Mouse (Mus musculus): ENCODE measurements around the gene Tuft1. TPM values are rescaled to one million over a fixed set of nuclear protein-coding genes. Genes with fewer than 3 reads are reported as not detected.
"Not testable (repeated sequence)": the region's sequence is repeated elsewhere in the genome, so short reads cannot be mapped to it uniquely, and the experiment has no call there.

Gene Tuft1
- polyA plus RNA-seq, 2 experiments = 6.2 to 7.4 TPM

DNA sequence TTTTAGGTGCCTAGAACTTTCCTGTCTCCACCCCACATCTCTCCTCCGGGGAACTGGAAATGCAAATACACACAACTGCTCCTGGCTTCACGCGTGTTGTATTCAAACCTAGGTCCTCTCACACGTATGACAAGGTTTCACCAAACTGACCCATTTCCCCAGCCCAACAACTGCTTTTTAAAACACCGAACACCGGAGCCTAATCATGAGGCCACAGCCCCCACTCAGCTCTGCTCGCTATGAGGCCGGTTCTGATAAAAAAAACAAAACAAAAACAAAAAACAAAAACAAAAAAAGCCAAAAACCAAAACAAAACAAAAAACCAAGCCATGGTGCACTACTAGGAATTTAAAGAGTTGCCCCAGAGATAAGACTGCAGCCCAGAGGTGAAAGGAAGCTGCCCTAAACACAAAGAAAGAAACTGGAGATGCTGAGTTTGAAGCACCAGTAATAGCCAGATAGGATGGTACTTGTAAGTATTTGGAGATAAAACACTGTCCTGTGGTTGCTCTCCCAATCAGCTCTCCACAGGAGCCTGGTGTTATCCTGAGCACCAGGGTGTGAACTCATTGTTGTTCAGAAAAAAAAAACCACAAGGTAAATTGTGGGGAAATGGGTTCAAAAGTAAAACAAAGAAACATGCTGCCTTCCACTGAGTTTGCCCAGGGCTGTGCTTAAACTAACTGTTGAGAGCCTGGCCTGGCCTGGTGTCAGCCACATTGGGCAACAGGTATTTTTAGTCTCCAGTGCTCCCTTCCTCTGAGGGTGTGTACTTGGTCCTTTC lies 27.5 kb upstream of the Tuft1 start:
- Histone ChIP-seq H3K27ac (peak overlapping the region; percentile 71), H3K4me1 (replicated peaks; ENCODE audit: control insufficient read depth in 2 of 2, insufficient read depth in 2 of 2, low read length in 1 of 2) (peaks cover 20 to 34% of the 10 kb centered on the region in 2 experiments), H3K9ac (replicated peaks) (peak overlapping the region; percentile 48), H3K4me2 (ENCODE audit: low read depth) (peak overlapping the region; percentile 45)
- H3K36me3 ChIP-seq (replicated peaks; ENCODE audit: control insufficient read depth, insufficient read depth, low read depth); H3K4me3 ChIP-seq (ENCODE audit: insufficient read depth in 1 of 2, low read depth in 2 of 2, low read length in 2 of 2); H3K27me3 ChIP-seq (ENCODE audit: control insufficient read depth, insufficient read depth, low read length); H3K9me3 ChIP-seq (ENCODE audit: control insufficient read depth, low read length): not testable (repeated sequence)
- ATAC-seq (ENCODE audit: insufficient read depth) = peak; percentile 94
- 23% methylated on average over 8 of the region's 8 CpGs for WGBS (ENCODE audit: insufficient replicate concordance)
- peak; percentile 78 for TF ChIP-seq EP300 (IDR thresholded peaks at IDR 0.05; ENCODE audit: low read depth)
- peak in 1 of 3 experiments; percentile 37 for DNase-seq (ENCODE audit: low read depth in 3 of 3, low spot score in 3 of 3)

DNA sequence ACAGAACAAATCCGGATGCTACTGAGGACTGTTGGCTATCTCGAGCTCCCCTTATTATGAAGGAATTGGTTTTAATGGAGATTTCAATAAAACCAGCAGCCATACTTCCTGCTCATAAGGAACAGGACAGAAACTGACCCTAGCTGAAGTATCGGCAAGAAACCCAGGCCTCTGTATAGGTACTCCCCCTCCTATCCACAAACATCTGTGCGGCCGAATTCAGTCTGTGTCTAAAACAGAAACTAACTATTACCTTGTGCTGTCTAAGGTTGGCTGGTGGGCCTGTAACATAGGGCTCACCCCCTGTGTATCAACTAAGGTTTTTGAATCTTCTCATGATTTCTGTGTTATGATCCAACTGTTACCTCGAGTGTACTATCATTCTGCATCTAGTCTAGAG lies 25.0 kb upstream of the Tuft1 start:
- no peak overlapping the region for H3K4me2 ChIP-seq (ENCODE audit: low read depth)
- H3K27me3 ChIP-seq (ENCODE audit: control insufficient read depth, insufficient read depth, low read length) = no peaks in the 10 kb centered on the region
- H3K36me3 ChIP-seq (replicated peaks; ENCODE audit: control insufficient read depth, insufficient read depth, low read depth) = no peaks in the 10 kb centered on the region
- H3K9ac ChIP-seq (replicated peaks) = no peak overlapping the region
- no peaks in the 10 kb centered on the region for H3K9me3 ChIP-seq (ENCODE audit: control insufficient read depth, low read length)
- DNase-seq (ENCODE audit: low read depth in 3 of 3, low spot score in 3 of 3) (no peak), ATAC-seq (ENCODE audit: insufficient read depth) (no peak)
- TF ChIP-seq EP300 (IDR thresholded peaks at IDR 0.05; ENCODE audit: low read depth) (no peak), CTCF (IDR thresholded peaks at IDR 0.05; ENCODE audit: low read depth) (no peak)
- WGBS (ENCODE audit: insufficient replicate concordance) = 73% methylated on average over 6 of the region's 6 CpGs
- H3K27ac ChIP-seq = peak overlapping the region; percentile 18; the same call in 1 of the 2 replicates
- peaks cover 20 to 33% of the 10 kb centered on the region in 2 experiments for H3K4me1 ChIP-seq (replicated peaks; ENCODE audit: control insufficient read depth in 2 of 2, insufficient read depth in 2 of 2, low read length in 1 of 2)
- H3K4me3 ChIP-seq (ENCODE audit: insufficient read depth in 1 of 2, low read depth in 2 of 2, low read length in 2 of 2) = no peak overlapping the region

- DNase-seq (ENCODE audit: low read depth in 3 of 3, low spot score in 3 of 3) = no peak
- H3K9ac ChIP-seq (replicated peaks) = no peak overlapping the region
- no peak; the same call in 1 of the 2 replicates for ATAC-seq (ENCODE audit: insufficient read depth)
- H3K4me3 ChIP-seq (ENCODE audit: insufficient read depth in 1 of 2, low read depth in 2 of 2, low read length in 2 of 2) = no peak overlapping the region
- H3K36me3 ChIP-seq (replicated peaks; ENCODE audit: control insufficient read depth, insufficient read depth, low read depth) = no peaks in the 10 kb centered on the region
- H3K27ac ChIP-seq = no peak overlapping the region
- H3K4me1 ChIP-seq (replicated peaks; ENCODE audit: control insufficient read depth in 2 of 2, insufficient read depth in 2 of 2, low read length in 1 of 2) = peaks cover 9 to 22% of the 10 kb centered on the region in 2 experiments
- WGBS (ENCODE audit: insufficient replicate concordance) = 70% methylated on average over 16 of the region's 16 CpGs
- H3K4me2 ChIP-seq (ENCODE audit: low read depth) = no peak overlapping the region
- TF ChIP-seq EP300 (IDR thresholded peaks at IDR 0.05; ENCODE audit: low read depth) (no peak), CTCF (IDR thresholded peaks at IDR 0.05; ENCODE audit: low read depth) (no peak)
- no peaks in the 10 kb centered on the region for H3K9me3 ChIP-seq (ENCODE audit: control insufficient read depth, low read length)
- H3K27me3 ChIP-seq (ENCODE audit: control insufficient read depth, insufficient read depth, low read length) = no peaks in the 10 kb centered on the region
These were observed 22.1 kb upstream of the Tuft1 start for GRCm38 (mm10) chr3:94680783-94681182.

- not testable (repeated sequence) for ATAC-seq (ENCODE audit: insufficient read depth); H3K9ac ChIP-seq (replicated peaks); H3K4me2 ChIP-seq (ENCODE audit: low read depth)
These were observed 21.4 kb upstream of the Tuft1 start for GRCm38 (mm10) chr3:94680032-94680431.

GRCm38 (mm10) chr3:94679351-94679841 lies 20.7 kb upstream of the Tuft1 start:
- peaks cover 3 to 16% of the 10 kb centered on the region in 2 experiments for H3K4me1 ChIP-seq (replicated peaks; ENCODE audit: control insufficient read depth in 2 of 2, insufficient read depth in 2 of 2, low read length in 1 of 2)
- H3K4me3 ChIP-seq (ENCODE audit: insufficient read depth in 1 of 2, low read depth in 2 of 2, low read length in 2 of 2) = no peak overlapping the region
- DNase-seq (ENCODE audit: low read depth in 3 of 3, low spot score in 3 of 3) = no peak
- no peak for ATAC-seq (ENCODE audit: insufficient read depth)
- H3K4me2 ChIP-seq (ENCODE audit: low read depth) = no peak overlapping the region
- no peaks in the 10 kb centered on the region for H3K36me3 ChIP-seq (replicated peaks; ENCODE audit: control insufficient read depth, insufficient read depth, low read depth)
- TF ChIP-seq EP300 (IDR thresholded peaks at IDR 0.05; ENCODE audit: low read depth) = no peak
- no peaks in the 10 kb centered on the region for H3K27me3 ChIP-seq (ENCODE audit: control insufficient read depth, insufficient read depth, low read length)
- no peak overlapping the region for H3K9ac ChIP-seq (replicated peaks)
- no peaks in the 10 kb centered on the region for H3K9me3 ChIP-seq (ENCODE audit: control insufficient read depth, low read length)
- no peak overlapping the region for H3K27ac ChIP-seq
- 70% methylated on average over 8 of the region's 8 CpGs for WGBS (ENCODE audit: insufficient replicate concordance)

More at GRCm38 (mm10) chr3:94680032-94680431, 21.4 kb upstream of the Tuft1 start:
- peaks cover 3 to 16% of the 10 kb centered on the region in 2 experiments for H3K4me1 ChIP-seq (replicated peaks; ENCODE audit: control insufficient read depth in 2 of 2, insufficient read depth in 2 of 2, low read length in 1 of 2)
- H3K27ac ChIP-seq; DNase-seq (ENCODE audit: low read depth in 3 of 3, low spot score in 3 of 3); H3K9me3 ChIP-seq (ENCODE audit: control insufficient read depth, low read length); H3K27me3 ChIP-seq (ENCODE audit: control insufficient read depth, insufficient read depth, low read length); H3K36me3 ChIP-seq (replicated peaks; ENCODE audit: control insufficient read depth, insufficient read depth, low read depth); H3K4me3 ChIP-seq (ENCODE audit: insufficient read depth in 1 of 2, low read depth in 2 of 2, low read length in 2 of 2): not testable (repeated sequence)
- 74% methylated on average over 12 of the region's 12 CpGs for WGBS (ENCODE audit: insufficient replicate concordance)

DNA sequence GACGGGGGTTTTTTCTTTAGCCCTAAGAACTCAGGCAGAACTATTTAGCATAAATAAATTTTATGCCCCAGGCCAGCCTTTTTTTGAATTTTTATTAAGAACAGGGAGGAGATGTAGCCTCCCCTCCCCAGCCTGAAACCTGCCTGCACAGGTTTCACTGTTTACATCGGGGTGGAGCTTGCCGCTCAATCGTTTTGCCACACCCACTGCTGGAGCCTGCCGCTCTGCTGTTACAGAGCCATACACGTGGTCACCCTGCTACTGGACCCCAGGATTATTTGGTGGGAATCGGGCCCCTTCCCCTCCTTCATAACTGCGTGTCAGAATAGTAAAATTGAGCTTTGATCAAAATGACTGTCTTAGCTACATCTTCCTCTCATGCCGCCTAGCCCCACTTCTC lies 16.4 kb upstream of the Tuft1 start:
- H3K4me2 ChIP-seq (ENCODE audit: low read depth); DNase-seq (ENCODE audit: low read depth in 3 of 3, low spot score in 3 of 3); H3K27me3 ChIP-seq (ENCODE audit: control insufficient read depth, insufficient read depth, low read length); H3K4me1 ChIP-seq (replicated peaks; ENCODE audit: control insufficient read depth in 2 of 2, insufficient read depth in 2 of 2, low read length in 1 of 2); H3K27ac ChIP-seq; H3K9me3 ChIP-seq (ENCODE audit: control insufficient read depth, low read length); H3K9ac ChIP-seq (replicated peaks); H3K4me3 ChIP-seq (ENCODE audit: insufficient read depth in 1 of 2, low read depth in 2 of 2, low read length in 2 of 2); H3K36me3 ChIP-seq (replicated peaks; ENCODE audit: control insufficient read depth, insufficient read depth, low read depth); ATAC-seq (ENCODE audit: insufficient read depth): not testable (repeated sequence)
- WGBS (ENCODE audit: insufficient replicate concordance) = 59% methylated on average over 9 of the region's 9 CpGs
